ENCODE assay signal across 22 mouse cellular contexts in genomic region chr4:149665692-149666090, GRCm38 (mm10). TPM values are rescaled to one million over a fixed set of nuclear protein-coding genes. Genes with fewer than 3 reads are reported as not detected.
DNase-seq lines count a peak whose midpoint lies in the region; ATAC-seq and TF ChIP-seq lines count a peak whose summit lies in the region.
"Had no signal": no experiment of that assay in that cellular context is flagged by ENCODE, and none has a peak within 500 bp of the region (broad histone marks: within the 10 kb centered on the region; RNA-seq: fewer than 3 reads in every experiment).

No protein-coding gene starts in this region.

- H3K4me3 ChIP-seq in megakaryocyte, embryonic 14.5 days (replicated peaks) = peak overlapping the region; percentile 33
- H3K4me3 ChIP-seq in MEL (ENCODE audit: control insufficient read depth in 1 of 2, insufficient read depth in 1 of 2, low read depth in 2 of 2, low read length in 2 of 2) = no peak overlapping the region
- H3K4me3 ChIP-seq in bone marrow macrophage, adult 2 months (ENCODE audit: insufficient read depth, low read length) = no peak overlapping the region
- no peak overlapping the region for H3K4me3 ChIP-seq in small intestine, adult 2 months (ENCODE audit: low read depth, low read length)
- H3K4me3 ChIP-seq in kidney, embryonic 14.5 days (ENCODE audit: low read length) = no peak overlapping the region
- H3K4me3 ChIP-seq: erythroblast, embryonic 14.5 days; heart, embryonic 13.5 days; limb, embryonic 13.5 days; liver, embryonic 15.5 days had no signal

- no peak for ATAC-seq in megakaryocyte, adult 5-6 weeks (ENCODE audit: poor library complexity, severe bottlenecking)
- ATAC-seq in kidney, embryonic 14.5 days (ENCODE audit: low FRiP score, low TSS enrichment) = no peak

- no peak for TF ChIP-seq CTCF in MEL (IDR thresholded peaks at IDR 0.05 in 2 of 3, conservative IDR thresholded peaks at IDR 0.05 in 1 of 3; ENCODE audit: control insufficient read depth in 1 of 3, insufficient read depth in 1 of 3, low read depth in 2 of 3, low read length in 3 of 3, poor library complexity in 1 of 3, severe bottlenecking in 1 of 3)
- no peak for TF ChIP-seq CTCF in bone marrow macrophage, adult 2 months (IDR thresholded peaks at IDR 0.05; ENCODE audit: low read depth, low read length)
- no peak for TF ChIP-seq CTCF in small intestine, adult 2 months (IDR thresholded peaks at IDR 0.05; ENCODE audit: extremely low read depth, insufficient read length, insufficient replicate concordance, low read depth, low read length)

- peaks cover 95% of the 10 kb centered on the region for H3K4me1 ChIP-seq in megakaryocyte, embryonic 14.5 days
- H3K4me1 ChIP-seq in MEL (ENCODE audit: control insufficient read depth in 1 of 2, insufficient read depth in 2 of 2, low read length in 2 of 2) = peaks cover 30 to 44% of the 10 kb centered on the region in 2 experiments
- peaks cover 30% of the 10 kb centered on the region for H3K4me1 ChIP-seq in bone marrow macrophage, adult 2 months (ENCODE audit: control insufficient read depth, insufficient read depth, low read length)
- H3K4me1 ChIP-seq in small intestine, adult 2 months (ENCODE audit: control insufficient read depth, insufficient read depth, insufficient read length, low read length) = no peaks in the 10 kb centered on the region
- no peaks in the 10 kb centered on the region for H3K4me1 ChIP-seq in kidney, embryonic 14.5 days (ENCODE audit: control insufficient read depth, insufficient read depth, low read length)

- H3K4me2 ChIP-seq in kidney, embryonic 14.5 days (replicated peaks; ENCODE audit: low read depth, low read length) = no peak overlapping the region
- H3K4me2 ChIP-seq: heart, embryonic 13.5 days; hindbrain, embryonic 14.5 days; limb, embryonic 13.5 days; liver, embryonic 15.5 days had no signal

- TF ChIP-seq RAD21 in MEL (IDR thresholded peaks at IDR 0.05; ENCODE audit: low read depth, low read length) = no peak

- H3K9ac ChIP-seq in MEL (ENCODE audit: control insufficient read depth, low read depth, low read length, poor library complexity, severe bottlenecking) = no peak overlapping the region
- H3K9ac ChIP-seq in kidney, embryonic 14.5 days (ENCODE audit: low read depth, low read length) = no peak overlapping the region
- H3K9ac ChIP-seq: heart, embryonic 13.5 days; hindbrain, embryonic 14.5 days; limb, embryonic 13.5 days; liver, embryonic 15.5 days had no signal

- peak overlapping the region; percentile 73; the same call in 1 of the 2 replicates for H3K27ac ChIP-seq in MEL (ENCODE audit: control insufficient read depth, low read depth, low read length)
- H3K27ac ChIP-seq in bone marrow macrophage, adult 2 months (ENCODE audit: insufficient read depth, low read depth, low read length) = peak overlapping the region; percentile 84
- H3K27ac ChIP-seq in small intestine, adult 2 months (ENCODE audit: insufficient read depth, low read depth, low read length) = peak overlapping the region; percentile 35; the same call in 1 of the 2 replicates
- no peak overlapping the region for H3K27ac ChIP-seq in kidney, embryonic 14.5 days (ENCODE audit: low read depth, low read length)
- H3K27ac ChIP-seq: heart, embryonic 13.5 days; hindbrain, embryonic 14.5 days; limb, embryonic 13.5 days; liver, embryonic 15.5 days; stomach, postnatal 0 days had no signal

- H3K79me2 ChIP-seq in MEL (ENCODE audit: control insufficient read depth, insufficient read depth, low read length, poor library complexity) = no peaks in the 10 kb centered on the region

- H3K27me3 ChIP-seq in megakaryocyte, embryonic 14.5 days (replicated peaks) = no peaks in the 10 kb centered on the region
- H3K27me3 ChIP-seq in MEL (ENCODE audit: control insufficient read depth in 1 of 2, insufficient read depth in 2 of 2, low read length in 2 of 2) = no peaks in the 10 kb centered on the region
- H3K27me3 ChIP-seq in small intestine, adult 2 months (ENCODE audit: control insufficient read depth, insufficient read depth, low read length) = no peaks in the 10 kb centered on the region
- no peaks in the 10 kb centered on the region for H3K27me3 ChIP-seq in kidney, embryonic 14.5 days (ENCODE audit: control insufficient read depth, insufficient read depth, low read length)
- H3K27me3 ChIP-seq: heart, embryonic 13.5 days; limb, embryonic 13.5 days; liver, embryonic 15.5 days had no signal

- no peaks in the 10 kb centered on the region for H3K9me3 ChIP-seq in megakaryocyte, embryonic 14.5 days
- no peaks in the 10 kb centered on the region for H3K9me3 ChIP-seq in MEL (replicated peaks; ENCODE audit: insufficient read depth, low read length)
- no peaks in the 10 kb centered on the region for H3K9me3 ChIP-seq in kidney, embryonic 14.5 days (ENCODE audit: control insufficient read depth, low read length)
- H3K9me3 ChIP-seq: heart, embryonic 13.5 days; limb, embryonic 13.5 days; liver, embryonic 15.5 days had no signal

- TF ChIP-seq EP300 in MEL (IDR thresholded peaks at IDR 0.05; ENCODE audit: low read depth in 1 of 2, low read length in 2 of 2) = no peak

- DNase-seq in MEL (ENCODE audit: low read depth, low spot score) = no peak
- no peak for DNase-seq in right cerebral cortex, postnatal 4 days
- DNase-seq: adrenal gland, postnatal 10 days; cerebellum, adult 18-20 months; cerebellum, postnatal 10 days; gastrocnemius, postnatal 10 days; heart, postnatal 10 days; kidney, adult 18-20 months; kidney, postnatal 36 days; lung, postnatal 36 days; midbrain, embryonic 14.5 days had no signal

- peaks cover 55% of the 10 kb centered on the region for H3K36me3 ChIP-seq in megakaryocyte, embryonic 14.5 days (replicated peaks; ENCODE audit: low read length)
- peaks cover 3 to 44% of the 10 kb centered on the region in 2 experiments for H3K36me3 ChIP-seq in MEL (ENCODE audit: control insufficient read depth in 1 of 2, insufficient read depth in 2 of 2, low read length in 2 of 2)
- H3K36me3 ChIP-seq in small intestine, adult 2 months (ENCODE audit: control insufficient read depth, insufficient read depth, low read length) = no peaks in the 10 kb centered on the region
- no peaks in the 10 kb centered on the region for H3K36me3 ChIP-seq in kidney, embryonic 14.5 days (ENCODE audit: control insufficient read depth, insufficient read depth, low read length)
- H3K36me3 ChIP-seq: heart, embryonic 13.5 days; limb, embryonic 13.5 days; liver, embryonic 15.5 days had no signal

- no peak for TF ChIP-seq POLR2A in MEL (IDR thresholded peaks at IDR 0.05; ENCODE audit: control insufficient read depth in 1 of 2, insufficient read depth in 1 of 2, low read depth in 1 of 2, low read length in 2 of 2, poor library complexity in 1 of 2)
- TF ChIP-seq POLR2A in bone marrow macrophage, adult 2 months (IDR thresholded peaks at IDR 0.05; ENCODE audit: borderline replicate concordance, low read depth, low read length) = no peak
- no peak for TF ChIP-seq POLR2A in small intestine, adult 2 months (IDR thresholded peaks at IDR 0.05; ENCODE audit: low read depth, low read length)

- WGBS in small intestine, adult 2 months = 81% methylated on average over 6 of the region's 6 CpGs
- 89% methylated on average over 6 of the region's 6 CpGs for WGBS in kidney, embryonic 14.5 days

TF ChIP-seq in MEL, 35 proteins besides CTCF, POLR2A, EP300 and RAD21:
- TF ChIP-seq CHD1 (IDR thresholded peaks at IDR 0.05; ENCODE audit: low read depth, low read length) (no peak), USF2 (IDR thresholded peaks at IDR 0.05; ENCODE audit: borderline replicate concordance in 1 of 2, insufficient read depth in 1 of 2, low read depth in 1 of 2, low read length in 2 of 2) (no peak), SIN3A (IDR thresholded peaks at IDR 0.05; ENCODE audit: low read length) (no peak), MAZ (IDR thresholded peaks at IDR 0.05; ENCODE audit: low read depth, low read length) (no peak), MXI1 (IDR thresholded peaks at IDR 0.05; ENCODE audit: low read depth, low read length) (no peak), MYC (IDR thresholded peaks at IDR 0.05; ENCODE audit: low read depth, low read length) (no peak), GATA1 (IDR thresholded peaks at IDR 0.05; ENCODE audit: low read depth, low read length) (no peak)

RNA-seq across cellular contexts. Expression of gene Pik3cd, which starts 36.7 kb away (rescaled TPM):
- 40.4 and 46.2 TPM in 2 replicates for polyA plus RNA-seq in megakaryocyte, embryonic 14.5 days (2012; ENCODE audit: insufficient read depth, low replicate concordance)
- 76.6 and 78.3 TPM in 2 replicates for total RNA-seq in megakaryocyte, adult 5-6 weeks (2015)
- 129 and 130 TPM in 2 replicates for total RNA-seq in megakaryocyte, adult 5-6 weeks (2017)
- 45.7 and 45.9 TPM in 2 replicates for total RNA-seq in MEL (2012; rRNA removed)
- 100 to 1,000 TPM in 1 of 2 experiments, 10 to 100 TPM in 1; 49.8 to 152 TPM for polyA plus RNA-seq in MEL (2012; ENCODE audit: insufficient read depth in 1 of 2, insufficient read length in 2 of 2, low read depth in 1 of 2, low replicate concordance in 2 of 2, missing spikeins in 1 of 2)
- 91.4 and 100 TPM in 2 replicates for polyA plus RNA-seq in bone marrow macrophage, adult 2 months (2012; ENCODE audit: insufficient read depth, insufficient read length, missing spikeins)
- polyA plus RNA-seq in small intestine, adult 2 months (2012; rRNA removed) = 7.0 and 11.7 TPM in 2 replicates
- polyA plus RNA-seq in kidney, embryonic 14.5 days (2014; fragmentation: Nextera tagmentation; extraction: Ambion mirVana) = 1.8 and 5.5 TPM in 2 replicates
